Mouse (Mus musculus): ENCODE results near the gene Col6a6. TPM values are rescaled to one million over a fixed set of nuclear protein-coding genes. Genes with fewer than 3 reads are reported as not detected.

The Col6a6 gene
- polyA plus RNA-seq, 1 experiment: 0.82 TPM

DNA sequence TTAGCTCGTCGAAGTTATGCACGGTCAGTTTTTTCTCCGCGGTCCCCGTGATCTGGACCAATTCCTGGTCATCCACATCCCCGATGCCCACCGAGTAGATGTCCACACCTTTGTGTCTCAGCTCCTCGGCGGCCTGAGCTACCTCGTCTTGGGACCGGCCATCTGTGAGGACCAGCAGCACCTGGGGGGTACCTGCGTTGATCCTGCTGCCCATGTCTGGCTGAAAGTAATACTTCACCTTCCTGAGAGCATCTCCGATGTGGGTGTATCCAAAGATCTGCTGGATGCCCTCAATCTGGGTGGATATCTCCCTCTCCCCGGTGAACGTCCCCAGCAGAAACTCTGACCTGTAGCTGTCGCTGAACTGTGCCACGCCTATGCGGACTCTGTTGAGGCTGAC, 53.6 kb downstream of the Col6a6 start:
- DNase-seq: no peak
- H3K27me3 ChIP-seq (ENCODE audit: control insufficient read depth, insufficient read depth, low read length): no peaks in the 10 kb centered on the region
- H3K36me3 ChIP-seq (ENCODE audit: control insufficient read depth, insufficient read depth, low read length): no peaks in the 10 kb centered on the region
- H3K4me1 ChIP-seq (replicated peaks; ENCODE audit: control insufficient read depth, insufficient read depth, low read length): no peaks in the 10 kb centered on the region
- H3K4me3 ChIP-seq (ENCODE audit: control insufficient read depth, insufficient read depth, low read length): no peak overlapping the region
- no peak overlapping the region for H3K27ac ChIP-seq (ENCODE audit: control insufficient read depth, insufficient read depth, low read length)
- TF ChIP-seq CTCF (IDR thresholded peaks at IDR 0.05; ENCODE audit: borderline replicate concordance, control insufficient read depth, extremely low read depth, insufficient read depth, low read length, poor library complexity) (no peak), POLR2A (IDR thresholded peaks at IDR 0.05; ENCODE audit: control insufficient read depth, extremely low read depth, insufficient read depth, low read length, poor library complexity) (no peak)
- WGBS: 81% methylated on average over 19 of the region's 19 CpGs

DNA sequence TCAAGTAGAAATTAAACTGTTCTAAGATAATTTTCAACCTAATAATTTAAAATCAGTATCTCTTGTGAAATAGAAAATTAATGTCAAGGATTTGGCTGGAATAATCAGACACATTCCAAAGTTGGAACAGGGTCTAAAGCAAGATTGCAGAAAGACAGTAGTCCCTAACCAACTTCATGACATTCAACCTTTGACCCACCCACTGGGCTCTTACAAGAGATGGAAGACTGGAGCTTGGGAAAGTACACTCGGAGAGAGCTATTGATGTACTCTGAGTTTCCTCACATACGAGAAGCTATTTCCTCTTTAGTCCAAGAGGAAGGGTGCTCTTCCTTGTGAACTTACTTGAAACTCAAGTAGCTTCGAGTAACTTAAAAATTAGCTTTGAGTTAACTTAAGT, 56.6 kb downstream of the Col6a6 start:
- 56% methylated on average over 3 of the region's 3 CpGs for WGBS
- Histone ChIP-seq H3K27ac (ENCODE audit: control insufficient read depth, insufficient read depth, low read length) (no peak overlapping the region), H3K36me3 (ENCODE audit: control insufficient read depth, insufficient read depth, low read length) (no peaks in the 10 kb centered on the region), H3K27me3 (ENCODE audit: control insufficient read depth, insufficient read depth, low read length) (no peaks in the 10 kb centered on the region), H3K4me3 (ENCODE audit: control insufficient read depth, insufficient read depth, low read length) (no peak overlapping the region), H3K4me1 (replicated peaks; ENCODE audit: control insufficient read depth, insufficient read depth, low read length) (no peaks in the 10 kb centered on the region)
- TF ChIP-seq CTCF (IDR thresholded peaks at IDR 0.05; ENCODE audit: borderline replicate concordance, control insufficient read depth, extremely low read depth, insufficient read depth, low read length, poor library complexity) (no peak), POLR2A (IDR thresholded peaks at IDR 0.05; ENCODE audit: control insufficient read depth, extremely low read depth, insufficient read depth, low read length, poor library complexity) (no peak)
- no peak for DNase-seq

DNA sequence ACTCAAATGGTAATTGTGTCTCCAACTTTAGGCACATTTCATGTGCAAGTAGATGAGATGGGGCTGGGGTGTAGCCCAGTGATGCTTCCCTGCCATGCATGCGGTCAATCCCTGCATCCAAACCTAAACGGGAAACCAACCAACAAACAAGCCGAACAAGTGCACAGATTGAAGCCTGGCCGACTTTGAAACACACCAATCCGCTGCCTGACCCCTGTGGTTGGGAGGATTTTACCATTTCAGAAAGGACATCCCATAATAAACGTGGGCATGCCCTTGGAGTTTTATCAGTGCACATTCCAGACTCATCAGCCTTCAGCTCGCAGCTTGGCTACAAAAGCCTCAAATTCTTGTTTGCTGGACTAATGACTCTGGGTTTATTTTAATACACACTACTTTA, 57.3 kb downstream of the Col6a6 start:
- no peak overlapping the region for H3K4me3 ChIP-seq (ENCODE audit: control insufficient read depth, insufficient read depth, low read length)
- H3K4me1 ChIP-seq (replicated peaks; ENCODE audit: control insufficient read depth, insufficient read depth, low read length): no peaks in the 10 kb centered on the region
- no peaks in the 10 kb centered on the region for H3K27me3 ChIP-seq (ENCODE audit: control insufficient read depth, insufficient read depth, low read length)
- no peak overlapping the region for H3K27ac ChIP-seq (ENCODE audit: control insufficient read depth, insufficient read depth, low read length)
- 90% methylated on average over 7 of the region's 7 CpGs for WGBS
- TF ChIP-seq POLR2A (IDR thresholded peaks at IDR 0.05; ENCODE audit: control insufficient read depth, extremely low read depth, insufficient read depth, low read length, poor library complexity): no peak
- TF ChIP-seq CTCF (IDR thresholded peaks at IDR 0.05; ENCODE audit: borderline replicate concordance, control insufficient read depth, extremely low read depth, insufficient read depth, low read length, poor library complexity): no peak
- no peak for DNase-seq
- no peaks in the 10 kb centered on the region for H3K36me3 ChIP-seq (ENCODE audit: control insufficient read depth, insufficient read depth, low read length)

DNA sequence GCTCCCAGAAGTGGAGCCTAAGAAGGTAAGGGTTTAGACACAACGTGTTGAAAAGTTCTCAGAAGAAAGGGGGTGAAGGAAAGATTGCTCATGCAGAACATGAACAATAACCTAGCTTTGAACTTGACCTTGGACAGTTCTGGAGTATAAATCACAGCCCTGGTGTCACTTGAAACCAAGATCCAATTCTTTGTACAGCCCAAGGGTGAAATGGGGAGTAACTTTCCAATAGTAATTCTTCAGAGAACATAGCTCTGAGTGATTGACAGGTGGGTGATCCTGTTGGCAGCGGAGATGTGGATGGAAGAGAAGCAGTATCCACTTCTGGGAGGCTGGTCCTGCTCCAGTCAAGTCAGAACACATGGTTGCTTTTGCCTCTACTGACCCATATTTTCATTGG, 62.1 kb downstream of the Col6a6 start:
- H3K36me3 ChIP-seq (ENCODE audit: control insufficient read depth, insufficient read depth, low read length): no peaks in the 10 kb centered on the region
- no peak overlapping the region for H3K27ac ChIP-seq (ENCODE audit: control insufficient read depth, insufficient read depth, low read length)
- H3K4me1 ChIP-seq (replicated peaks; ENCODE audit: control insufficient read depth, insufficient read depth, low read length): no peaks in the 10 kb centered on the region
- no peak for DNase-seq
- no peak overlapping the region for H3K4me3 ChIP-seq (ENCODE audit: control insufficient read depth, insufficient read depth, low read length)
- 65% methylated on average over 2 of the region's 2 CpGs for WGBS
- no peaks in the 10 kb centered on the region for H3K27me3 ChIP-seq (ENCODE audit: control insufficient read depth, insufficient read depth, low read length)
- TF ChIP-seq POLR2A (IDR thresholded peaks at IDR 0.05; ENCODE audit: control insufficient read depth, extremely low read depth, insufficient read depth, low read length, poor library complexity): no peak
- TF ChIP-seq CTCF (IDR thresholded peaks at IDR 0.05; ENCODE audit: borderline replicate concordance, control insufficient read depth, extremely low read depth, insufficient read depth, low read length, poor library complexity): no peak

DNA sequence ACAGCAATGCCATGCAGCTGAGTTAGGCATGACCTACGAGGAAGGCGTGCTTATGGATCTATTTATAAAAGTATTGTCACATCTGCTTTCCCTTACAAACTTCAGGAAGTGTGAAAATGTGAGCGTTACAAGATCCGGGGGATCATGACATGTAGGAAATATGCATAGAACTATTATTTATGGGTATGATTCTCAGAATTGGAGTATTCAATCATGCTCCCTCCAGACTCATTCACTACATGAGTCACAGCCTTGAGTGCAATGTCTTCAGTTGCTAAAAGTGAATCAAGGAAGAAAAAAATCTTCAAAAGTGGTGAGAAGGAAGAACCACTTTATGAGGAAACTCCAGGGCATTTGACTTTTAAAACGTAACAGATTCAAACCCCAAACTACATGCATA, 63.3 kb downstream of the Col6a6 start:
- Histone ChIP-seq H3K4me3 (ENCODE audit: control insufficient read depth, insufficient read depth, low read length) (no peak overlapping the region), H3K27ac (ENCODE audit: control insufficient read depth, insufficient read depth, low read length) (no peak overlapping the region), H3K36me3 (ENCODE audit: control insufficient read depth, insufficient read depth, low read length) (no peaks in the 10 kb centered on the region), H3K4me1 (replicated peaks; ENCODE audit: control insufficient read depth, insufficient read depth, low read length) (no peaks in the 10 kb centered on the region), H3K27me3 (ENCODE audit: control insufficient read depth, insufficient read depth, low read length) (no peaks in the 10 kb centered on the region)
- no peak for DNase-seq
- 17% methylated on average over 5 of the region's 5 CpGs for WGBS
- TF ChIP-seq CTCF (IDR thresholded peaks at IDR 0.05; ENCODE audit: borderline replicate concordance, control insufficient read depth, extremely low read depth, insufficient read depth, low read length, poor library complexity) (no peak), POLR2A (IDR thresholded peaks at IDR 0.05; ENCODE audit: control insufficient read depth, extremely low read depth, insufficient read depth, low read length, poor library complexity) (no peak)

DNA sequence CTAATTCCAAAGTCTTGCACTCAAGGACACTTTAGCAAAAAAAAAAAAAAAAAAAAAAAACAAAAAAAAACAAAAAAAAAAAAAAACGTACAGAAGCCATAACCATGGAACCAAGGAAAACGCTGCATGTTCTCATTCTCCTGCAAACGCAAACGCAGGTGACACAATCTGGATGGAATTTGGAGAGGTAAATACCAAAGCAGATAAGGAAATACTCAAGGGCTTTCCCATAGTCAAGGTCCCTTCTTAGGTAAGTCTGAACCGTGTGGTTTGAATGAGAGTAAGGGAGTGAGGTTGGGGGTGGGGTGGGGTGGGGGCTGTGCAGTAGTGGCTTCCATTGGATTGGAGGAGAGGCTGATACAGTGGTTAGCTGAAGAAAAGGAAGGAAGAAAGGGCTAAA, 63.8 kb downstream of the Col6a6 start:
- TF ChIP-seq POLR2A (IDR thresholded peaks at IDR 0.05; ENCODE audit: control insufficient read depth, extremely low read depth, insufficient read depth, low read length, poor library complexity): no peak
- no peak for TF ChIP-seq CTCF (IDR thresholded peaks at IDR 0.05; ENCODE audit: borderline replicate concordance, control insufficient read depth, extremely low read depth, insufficient read depth, low read length, poor library complexity)
- Histone ChIP-seq H3K27ac (ENCODE audit: control insufficient read depth, insufficient read depth, low read length) (no peak overlapping the region), H3K27me3 (ENCODE audit: control insufficient read depth, insufficient read depth, low read length) (no peaks in the 10 kb centered on the region), H3K4me1 (replicated peaks; ENCODE audit: control insufficient read depth, insufficient read depth, low read length) (no peaks in the 10 kb centered on the region), H3K36me3 (ENCODE audit: control insufficient read depth, insufficient read depth, low read length) (no peaks in the 10 kb centered on the region), H3K4me3 (ENCODE audit: control insufficient read depth, insufficient read depth, low read length) (no peak overlapping the region)
- no peak for DNase-seq
- WGBS: 44% methylated on average over 5 of the region's 5 CpGs

DNA sequence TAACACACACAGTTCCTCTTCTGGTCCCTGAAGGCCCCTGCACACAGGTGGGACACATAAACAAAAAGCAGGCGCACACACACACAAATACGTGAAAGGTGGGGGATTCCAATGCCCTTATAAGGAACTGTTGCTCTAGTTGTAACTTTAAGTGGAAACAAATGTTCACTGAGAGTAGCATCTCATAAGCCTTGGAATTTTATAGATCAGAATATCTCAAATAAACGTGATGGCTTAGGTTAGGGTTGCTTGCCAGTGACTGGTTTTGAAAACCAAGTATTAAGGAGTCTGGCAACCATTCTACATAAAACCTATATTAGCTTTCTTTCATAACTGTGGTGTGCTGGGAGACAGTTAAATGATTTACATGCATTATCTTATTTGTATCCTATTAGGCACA, 64.3 kb downstream of the Col6a6 start:
- WGBS: 90% methylated on average over 3 of the region's 3 CpGs
- Histone ChIP-seq H3K4me3 (ENCODE audit: control insufficient read depth, insufficient read depth, low read length) (no peak overlapping the region), H3K36me3 (ENCODE audit: control insufficient read depth, insufficient read depth, low read length) (no peaks in the 10 kb centered on the region), H3K27me3 (ENCODE audit: control insufficient read depth, insufficient read depth, low read length) (no peaks in the 10 kb centered on the region), H3K27ac (ENCODE audit: control insufficient read depth, insufficient read depth, low read length) (no peak overlapping the region), H3K4me1 (replicated peaks; ENCODE audit: control insufficient read depth, insufficient read depth, low read length) (no peaks in the 10 kb centered on the region)
- no peak for DNase-seq
- TF ChIP-seq CTCF (IDR thresholded peaks at IDR 0.05; ENCODE audit: borderline replicate concordance, control insufficient read depth, extremely low read depth, insufficient read depth, low read length, poor library complexity) (no peak), POLR2A (IDR thresholded peaks at IDR 0.05; ENCODE audit: control insufficient read depth, extremely low read depth, insufficient read depth, low read length, poor library complexity) (no peak)

All from thymus, adult 2 months (tissue).